Mouse (Mus musculus) midbrain, postnatal 0 days (tissue): Measurements from ENCODE around the gene Iqcd. TPM values are rescaled to one million over a fixed set of nuclear protein-coding genes. Genes with fewer than 3 reads are reported as not detected.
A peak's percentile ranks its signal among the peaks of the same experiment; 100 is the strongest.

Experiments
- ATAC-seq: fragments of 200-750 bp; cut with Nextera tagmentation; 2 replicates; pipeline ENCODE4 v1.8.0; 2017; ENCODE audit warnings: moderate number of reproducible peaks, mild to moderate bottlenecking, moderate TSS enrichment, moderate library complexity; ENCODE audit not compliant: low FRiP score
- DNase-seq: peaks from one replicate; pipeline ENCODE4 v3.0.0-alpha.2; 2015; ENCODE audit warnings: low spot score
- H3K27ac ChIP-seq: fragments of 300-500 bp; sonication (generic); 2 replicates; pipeline ENCODE4 v1.5.1; 2014; ENCODE audit warnings: low read depth, mild to moderate bottlenecking, low read length, mixed read lengths
- H3K27me3 ChIP-seq: fragments of 300-500 bp; sonication (generic); 2 replicates; pipeline ENCODE4 v1.6.1; 2014; ENCODE audit warnings: low read length, control low read depth, mixed read lengths; ENCODE audit not compliant: insufficient read depth
- H3K36me3 ChIP-seq: fragments of 300-500 bp; sonication (generic); 2 replicates; pipeline ENCODE4 v1.6.1; 2014; ENCODE audit warnings: low read length, control low read depth, mixed read lengths; ENCODE audit not compliant: insufficient read depth
- H3K4me1 ChIP-seq: fragments of 300-500 bp; sonication (generic); 2 replicates; pipeline ENCODE4 v1.6.1; 2014; ENCODE audit warnings: mild to moderate bottlenecking, control low read depth, antibody characterized with exemption, low read length, mixed read lengths; ENCODE audit not compliant: insufficient read depth
- H3K4me2 ChIP-seq: fragments of 300-500 bp; sonication (generic); 2 replicates; pipeline ENCODE4 v1.6.1; 2014; ENCODE audit warnings: low read depth, mild to moderate bottlenecking, low read length, mixed read lengths; ENCODE audit not compliant: poor library complexity, severe bottlenecking
- H3K4me3 ChIP-seq: fragments of 300-500 bp; sonication (generic); 2 replicates; pipeline ENCODE4 v1.5.1; 2014; ENCODE audit warnings: low read depth, mild to moderate bottlenecking, low read length, moderate library complexity
- H3K9ac ChIP-seq: fragments of 300-500 bp; sonication (generic); replicated peaks from 2 replicates; pipeline ENCODE4 v1.6.1; 2014; ENCODE audit warnings: mild to moderate bottlenecking, low read length, moderate library complexity, mixed read lengths; ENCODE audit not compliant: poor library complexity, severe bottlenecking
- H3K9me3 ChIP-seq: fragments of 300-500 bp; sonication (generic); 2 replicates; pipeline ENCODE4 v1.6.1; 2016; ENCODE audit warnings: low read length, control low read depth
- CTCF ChIP-seq: IDR thresholded peaks from 2 replicates; pipeline ENCODE4 v1.5.1; 2016; ENCODE audit warnings: antibody characterized with exemption, mild to moderate bottlenecking
- WGBS: fragments of 180-500 bp; shearing (Covaris S2); extraction: QIAGEN DNeasy Blood & Tissue Kit; methylation state at CpG from one replicate; pipeline ENCODE4 v1.1.7; 2014; 5-methylcytosine and 5-hydroxymethylcytosine counted together
- polyA plus RNA-seq: library from polyadenylated mRNA; unstranded; fragments of >200 nt; fragmentation: Nextera tagmentation; extraction: Ambion mirVana; gene quantifications from 2 replicates; pipeline ENCODE4 v1.2.1, GENCODE M21; 2015
- total RNA-seq: library from RNA; depleted of rRNA; stranded (reverse); fragments of >200 nt; gene quantifications from 2 replicates; pipeline ENCODE4 v1.2.3, GENCODE M21; 2014

Iqcd gene
- total and polyA plus RNA-seq, 2 experiments from 2014 or later, result 1.3 to 1.5 TPM

- DNase-seq, result no peak
- TF ChIP-seq CTCF, result no peak
- Histone ChIP-seq H3K4me3 (no peak overlapping the region), H3K9me3 (no peaks in the 10 kb centered on the region), H3K27me3 (no peaks in the 10 kb centered on the region), H3K4me1 (peaks cover 5% of the 10 kb centered on the region; the same call in 1 of the 2 replicates), H3K36me3 (peaks cover 13% of the 10 kb centered on the region), H3K9ac (no peak overlapping the region), H3K4me2 (no peak overlapping the region), H3K27ac (no peak overlapping the region)
- ATAC-seq, result no peak
- WGBS, result 95% methylated on average over 4 of the region's 4 CpGs
These were observed 5.3 kb upstream of the Iqcd start for GRCm38 (mm10) chr5:120583511-120583910.

GRCm38 (mm10) chr5:120584968-120585367, 3.8 kb upstream of the Iqcd start:
- no peaks in the 10 kb centered on the region for H3K27me3 ChIP-seq
- H3K4me1 ChIP-seq, result peaks cover under 1% of the 10 kb centered on the region; the same call in 1 of the 2 replicates
- WGBS, result 44% methylated on average over 15 of the region's 15 CpGs
- no peak overlapping the region for H3K27ac ChIP-seq
- no peak for ATAC-seq
- H3K9me3 ChIP-seq, result no peaks in the 10 kb centered on the region
- H3K4me3 ChIP-seq, result no peak overlapping the region
- no peak overlapping the region for H3K9ac ChIP-seq
- H3K36me3 ChIP-seq, result peaks cover 13% of the 10 kb centered on the region
- no peak for DNase-seq
- no peak for TF ChIP-seq CTCF
- no peak overlapping the region for H3K4me2 ChIP-seq

- H3K4me2 ChIP-seq, result peak overlapping the region; percentile 99
- no peaks in the 10 kb centered on the region for H3K9me3 ChIP-seq
- DNase-seq, result no peak
- no peak for TF ChIP-seq CTCF
- peaks cover 12% of the 10 kb centered on the region for H3K36me3 ChIP-seq
- peak overlapping the region; percentile 18; the same call in 1 of the 2 replicates for H3K27ac ChIP-seq
- H3K4me1 ChIP-seq, result no peaks in the 10 kb centered on the region
- no peaks in the 10 kb centered on the region for H3K27me3 ChIP-seq
- H3K9ac ChIP-seq, result peak overlapping the region; percentile 29; the same call in 1 of the 2 replicates
- H3K4me3 ChIP-seq, result peak overlapping the region; percentile 75
- no peak for ATAC-seq
- WGBS, result 12% methylated on average over 17 of the region's 17 CpGs
These were observed 1.8 kb upstream of the Iqcd start for GRCm38 (mm10) chr5:120586741-120587615.

- TF ChIP-seq CTCF, result no peak
- Histone ChIP-seq H3K27me3 (no peaks in the 10 kb centered on the region), H3K36me3 (peaks cover 9% of the 10 kb centered on the region; the same call in 1 of the 2 replicates), H3K9me3 (no peaks in the 10 kb centered on the region), H3K4me1 (no peaks in the 10 kb centered on the region), H3K4me3 (peak overlapping the region; percentile 75), H3K9ac (peak overlapping the region; percentile 77; the same call in 1 of the 2 replicates), H3K27ac (peak overlapping the region; percentile 55; the same call in 1 of the 2 replicates), H3K4me2 (peak overlapping the region; percentile 99)
- 36% methylated on average over 9 of the region's 9 CpGs for WGBS
- ATAC-seq, result no peak
- DNase-seq, result no peak
These were observed 1.2 kb upstream of the Iqcd start for GRCm38 (mm10) chr5:120587616-120587926.

GRCm38 (mm10) chr5:120587940-120588568, 762 bp upstream of the Iqcd start:
- Histone ChIP-seq H3K4me2 (peak overlapping the region; percentile 99), H3K4me3 (peak overlapping the region; percentile 75), H3K9ac (peak overlapping the region; percentile 77), H3K27me3 (no peaks in the 10 kb centered on the region), H3K9me3 (no peaks in the 10 kb centered on the region), H3K4me1 (no peaks in the 10 kb centered on the region), H3K27ac (peak overlapping the region; percentile 55), H3K36me3 (peaks cover 9% of the 10 kb centered on the region; the same call in 1 of the 2 replicates)
- ATAC-seq, result 0 out of 2 replicates have a peak, but pooled peaks have one; percentile 0
- no peak for DNase-seq
- 2% methylated on average over 26 of the region's 29 CpGs for WGBS
- TF ChIP-seq CTCF, result no peak
